Mouse (Mus musculus) liver, embryonic 11.5 days (tissue): ENCODE results near the gene Aebp1. TPM values are rescaled to one million over a fixed set of nuclear protein-coding genes. Genes with fewer than 3 reads are reported as not detected.

ENCODE experiments used
- ATAC-seq: fragments of 200-750 bp; cut with Nextera tagmentation; replicated peaks from 2 replicates; pipeline ENCODE4 v1.8.0; 2017; ENCODE audit warnings: moderate number of reproducible peaks, mild to moderate bottlenecking, moderate TSS enrichment, moderate library complexity; ENCODE audit not compliant: low FRiP score
- DNase-seq: peaks from one replicate; pipeline ENCODE4 v3.0.0-alpha.2; 2017; ENCODE audit warnings: low spot score
- H3K27ac ChIP-seq: fragments of 300-500 bp; sonication (generic); 2 replicates; pipeline ENCODE4 v1.5.1; 2014; ENCODE audit warnings: mild to moderate bottlenecking, low read depth, low read length, control low read depth
- H3K27me3 ChIP-seq: fragments of 300-500 bp; sonication (generic); replicated peaks from 2 replicates; pipeline ENCODE4 v1.6.1; 2014; ENCODE audit warnings: low read length, mixed read lengths; ENCODE audit not compliant: control insufficient read depth, insufficient read depth
- H3K36me3 ChIP-seq: fragments of 300-500 bp; sonication (generic); 2 replicates; pipeline ENCODE4 v1.6.1; 2014; ENCODE audit warnings: mild to moderate bottlenecking, low read length, moderate library complexity, mixed read lengths; ENCODE audit not compliant: control insufficient read depth, insufficient read depth
- H3K4me1 ChIP-seq: fragments of 300-500 bp; sonication (generic); replicated peaks from 2 replicates; pipeline ENCODE4 v1.6.1; 2014; ENCODE audit warnings: low read length, mixed read lengths; ENCODE audit not compliant: control insufficient read depth, insufficient read depth
- H3K4me2 ChIP-seq: fragments of 300-500 bp; sonication (generic); 2 replicates; pipeline ENCODE4 v1.6.1; 2014; ENCODE audit warnings: mild to moderate bottlenecking, control low read depth, moderate library complexity
- H3K4me3 ChIP-seq: fragments of 300-500 bp; sonication (generic); 2 replicates; pipeline ENCODE4 v1.5.1; 2014; ENCODE audit warnings: low read depth, low read length, control low read depth
- H3K9ac ChIP-seq: fragments of 300-500 bp; sonication (generic); 2 replicates; pipeline ENCODE4 v1.6.1; 2014; ENCODE audit warnings: low read depth, low read length, control low read depth
- H3K9me3 ChIP-seq: fragments of 300-500 bp; sonication (generic); 2 replicates; pipeline ENCODE4 v1.6.1; 2016; ENCODE audit warnings: low read length, inconsistent platforms, mixed read lengths; ENCODE audit not compliant: control insufficient read depth
- WGBS: fragments of 180-500 bp; shearing (Covaris S2); extraction: QIAGEN DNeasy Blood & Tissue Kit; methylation state at CpG from one replicate; pipeline ENCODE4 v1.1.7; 2014; 5-methylcytosine and 5-hydroxymethylcytosine counted together
- polyA plus RNA-seq: library from polyadenylated mRNA; unstranded; fragments of >200 nt; fragmentation: Nextera tagmentation; extraction: Ambion mirVana; gene quantifications from 2 replicates; pipeline ENCODE4 v1.2.1, GENCODE M21; 2014

The Aebp1 gene
- polyA plus RNA-seq, 1 experiment from 2014 or later, result 11.3 TPM

DNA sequence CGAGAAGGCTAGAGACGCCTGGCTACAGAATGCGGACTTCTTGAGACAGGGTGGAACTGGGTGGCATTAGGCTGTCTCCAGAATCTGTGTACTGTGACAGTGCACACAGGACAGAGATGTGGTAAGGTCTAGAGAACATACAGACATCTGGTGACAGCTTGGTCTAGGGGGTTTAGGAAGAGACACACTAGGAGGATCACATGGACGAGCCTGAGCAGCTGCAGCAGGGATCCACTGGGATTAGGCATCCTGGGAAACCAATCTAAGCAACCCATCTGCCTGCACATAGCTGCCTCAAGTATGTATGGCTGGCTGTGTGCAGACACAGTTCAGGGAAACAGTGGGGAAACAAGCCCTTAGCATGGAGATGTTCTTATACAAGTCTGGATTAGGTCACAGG lies 52.2 kb downstream of the Aebp1 start:
- Histone ChIP-seq H3K36me3 (no peaks in the 10 kb centered on the region), H3K9me3 (no peaks in the 10 kb centered on the region), H3K4me3 (no peak overlapping the region), H3K4me1 (no peaks in the 10 kb centered on the region), H3K27me3 (0 out of 2 replicates have a peak, but pooled peaks cover 3% of the 10 kb centered on the region), H3K27ac (no peak overlapping the region), H3K9ac (no peak overlapping the region), H3K4me2 (no peak overlapping the region)
- no peak for ATAC-seq
- 76% methylated on average over 4 of the region's 4 CpGs for WGBS
- no peak for DNase-seq

DNA sequence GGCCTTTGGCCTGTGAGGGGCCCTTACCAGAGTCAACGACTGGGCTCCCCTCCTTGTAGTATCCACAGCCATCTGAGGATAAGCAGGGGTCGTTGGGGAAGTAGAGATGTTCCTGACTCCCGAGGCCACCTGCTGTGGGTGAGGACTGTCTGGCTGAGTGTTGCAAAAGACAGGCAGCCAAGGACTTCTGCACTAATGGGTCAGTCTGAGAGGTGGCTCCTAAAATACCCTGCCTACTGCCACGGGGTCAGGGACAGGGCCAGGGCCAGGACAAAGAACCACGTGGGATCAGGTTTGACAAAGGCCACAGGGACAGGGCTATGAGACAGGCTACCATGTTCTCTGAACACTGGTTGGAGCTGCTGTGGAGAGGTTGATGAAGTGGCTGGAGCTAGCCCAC lies 53.2 kb downstream of the Aebp1 start:
- Histone ChIP-seq H3K4me3 (no peak overlapping the region), H3K4me2 (no peak overlapping the region), H3K27me3 (0 out of 2 replicates have a peak, but pooled peaks cover 3% of the 10 kb centered on the region), H3K36me3 (no peaks in the 10 kb centered on the region), H3K4me1 (0 out of 2 replicates have a peak, but pooled peaks cover 1% of the 10 kb centered on the region), H3K27ac (no peak overlapping the region), H3K9ac (no peak overlapping the region), H3K9me3 (no peaks in the 10 kb centered on the region)
- WGBS, result 51% methylated on average over 5 of the region's 5 CpGs
- ATAC-seq, result no peak
- DNase-seq, result no peak

DNA sequence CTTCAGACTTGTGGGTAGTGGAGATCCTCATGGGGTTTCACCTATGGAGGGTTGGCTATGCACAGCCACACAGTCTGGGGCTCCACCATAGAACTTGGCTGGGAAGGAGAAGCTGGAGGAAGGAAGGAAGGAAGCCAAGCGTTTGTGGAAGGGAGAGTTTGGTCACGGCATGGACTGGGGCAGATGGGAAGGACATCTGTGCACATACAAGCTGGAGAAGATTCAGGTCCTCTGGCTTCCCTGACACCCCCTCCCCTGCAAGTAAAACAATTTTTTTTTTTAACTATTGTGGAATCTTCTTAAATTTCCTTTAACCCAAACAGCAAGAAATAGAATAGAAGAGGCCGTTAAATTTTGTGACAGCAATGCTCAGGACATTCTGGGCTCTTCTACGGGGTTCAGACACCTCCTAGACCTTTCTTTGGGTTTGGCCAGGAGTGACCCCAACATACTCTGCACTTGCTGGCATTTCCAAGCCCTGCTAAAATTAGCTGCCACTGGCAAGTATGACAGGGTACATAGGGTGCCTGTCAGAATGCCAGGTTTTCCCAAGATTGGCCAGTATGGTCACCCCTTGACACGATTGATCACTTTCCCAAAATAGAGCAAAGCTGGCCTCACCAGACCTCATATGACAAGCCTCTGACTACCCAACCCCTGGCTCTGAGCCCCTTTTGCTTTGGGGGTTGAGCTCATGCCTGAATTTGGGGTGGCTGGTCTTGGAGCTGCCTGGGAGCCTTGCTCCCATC lies 53.9 kb downstream of the Aebp1 start:
- ATAC-seq, result no peak

DNA sequence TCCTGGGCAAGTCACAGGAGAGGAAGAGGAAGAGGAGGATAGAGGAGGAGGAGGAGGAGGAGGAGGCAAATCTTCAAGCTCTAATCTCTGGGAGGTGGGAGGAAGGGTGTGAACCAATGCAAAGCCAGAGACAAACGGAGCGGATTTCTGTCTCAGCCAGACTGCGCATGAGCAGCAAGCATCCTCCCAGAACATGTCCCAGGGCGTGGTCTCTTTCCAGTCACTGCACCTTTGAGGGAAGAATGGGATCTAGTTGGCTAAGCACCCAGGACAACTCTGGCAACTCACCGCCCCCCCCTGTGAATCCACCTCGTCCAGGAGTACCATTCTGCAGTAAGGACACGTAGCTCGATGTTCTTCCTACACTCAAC lies 54.4 kb downstream of the Aebp1 start:
- Histone ChIP-seq H3K9ac (no peak overlapping the region), H3K27me3 (0 out of 2 replicates have a peak, but pooled peaks cover 3% of the 10 kb centered on the region), H3K27ac (no peak overlapping the region), H3K36me3 (no peaks in the 10 kb centered on the region), H3K4me3 (no peak overlapping the region), H3K4me1 (peaks cover 5% of the 10 kb centered on the region; the same call in 1 of the 2 replicates), H3K4me2 (no peak overlapping the region), H3K9me3 (no peaks in the 10 kb centered on the region)
- ATAC-seq (no peak), DNase-seq (no peak)
- 58% methylated on average over 8 of the region's 8 CpGs for WGBS

More for the DNA sequence above, 53.9 kb downstream of the Aebp1 start:
- H3K27me3 ChIP-seq, result 0 out of 2 replicates have a peak, but pooled peaks cover 3% of the 10 kb centered on the region
- peaks cover 4% of the 10 kb centered on the region; the same call in 1 of the 2 replicates for H3K4me1 ChIP-seq
- no peaks in the 10 kb centered on the region for H3K9me3 ChIP-seq
- 58% methylated on average over 5 of the region's 5 CpGs for WGBS
- no peak for DNase-seq
- no peak overlapping the region for H3K27ac ChIP-seq
- H3K36me3 ChIP-seq, result no peaks in the 10 kb centered on the region
- H3K9ac ChIP-seq, result no peak overlapping the region
- no peak overlapping the region for H3K4me2 ChIP-seq
- no peak overlapping the region for H3K4me3 ChIP-seq

DNA sequence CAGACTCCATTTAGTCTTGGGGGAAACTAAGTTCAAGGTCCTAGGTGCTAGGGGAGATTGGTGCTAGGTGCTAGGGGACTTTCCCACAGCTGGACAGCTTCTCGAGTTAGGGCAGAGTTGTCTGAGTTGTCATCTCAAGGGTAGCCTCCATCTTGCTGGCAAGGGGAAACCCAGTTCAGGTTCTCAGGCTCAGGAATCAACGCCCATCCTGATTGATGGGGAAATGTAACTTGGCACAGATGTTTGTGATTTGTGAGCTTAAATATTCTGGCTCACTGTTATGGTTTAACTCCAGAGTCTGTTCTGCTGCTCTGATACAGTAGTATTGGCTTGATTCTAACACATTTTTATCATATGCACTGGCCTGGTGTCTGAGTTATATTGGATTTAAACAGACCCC lies 56.4 kb downstream of the Aebp1 start:
- H3K36me3 ChIP-seq, result no peaks in the 10 kb centered on the region
- no peak overlapping the region for H3K9ac ChIP-seq
- no peaks in the 10 kb centered on the region for H3K9me3 ChIP-seq
- 59% methylated on average over 2 of the region's 2 CpGs for WGBS
- H3K4me3 ChIP-seq, result no peak overlapping the region
- no peak overlapping the region for H3K27ac ChIP-seq
- H3K27me3 ChIP-seq, result 0 out of 2 replicates have a peak, but pooled peaks cover 3% of the 10 kb centered on the region
- no peak overlapping the region for H3K4me2 ChIP-seq
- no peak for ATAC-seq
- no peak for DNase-seq
- H3K4me1 ChIP-seq, result peaks cover 5% of the 10 kb centered on the region; the same call in 1 of the 2 replicates

DNA sequence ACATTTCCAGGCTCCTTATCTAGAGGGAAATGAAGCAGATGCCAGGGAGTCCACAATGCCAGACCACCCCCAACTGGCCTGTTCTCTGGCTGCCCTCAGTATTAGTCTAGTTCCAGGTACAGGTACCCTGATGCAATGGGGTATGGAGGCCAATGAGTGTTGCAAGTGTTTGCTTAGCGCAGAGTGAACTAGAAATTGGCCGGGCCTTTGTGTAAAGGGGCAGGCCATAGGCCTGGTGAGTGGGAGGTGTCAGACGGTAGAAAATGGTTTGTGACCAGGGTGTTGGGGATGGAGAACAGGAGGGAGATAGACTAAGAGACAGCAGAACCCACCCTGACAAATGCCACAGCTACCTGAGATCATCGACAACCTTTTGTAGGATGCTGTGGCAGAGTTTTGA lies 57.9 kb downstream of the Aebp1 start:
- 73% methylated on average over 4 of the region's 4 CpGs for WGBS
- no peak for DNase-seq
- Histone ChIP-seq H3K4me2 (no peak overlapping the region), H3K4me3 (no peak overlapping the region), H3K27ac (no peak overlapping the region), H3K27me3 (0 out of 2 replicates have a peak, but pooled peaks cover 3% of the 10 kb centered on the region), H3K4me1 (peaks cover 5% of the 10 kb centered on the region; the same call in 1 of the 2 replicates), H3K36me3 (no peaks in the 10 kb centered on the region), H3K9ac (no peak overlapping the region), H3K9me3 (no peaks in the 10 kb centered on the region)
- peak; percentile 23; the same call in 1 of the 2 replicates for ATAC-seq

DNA sequence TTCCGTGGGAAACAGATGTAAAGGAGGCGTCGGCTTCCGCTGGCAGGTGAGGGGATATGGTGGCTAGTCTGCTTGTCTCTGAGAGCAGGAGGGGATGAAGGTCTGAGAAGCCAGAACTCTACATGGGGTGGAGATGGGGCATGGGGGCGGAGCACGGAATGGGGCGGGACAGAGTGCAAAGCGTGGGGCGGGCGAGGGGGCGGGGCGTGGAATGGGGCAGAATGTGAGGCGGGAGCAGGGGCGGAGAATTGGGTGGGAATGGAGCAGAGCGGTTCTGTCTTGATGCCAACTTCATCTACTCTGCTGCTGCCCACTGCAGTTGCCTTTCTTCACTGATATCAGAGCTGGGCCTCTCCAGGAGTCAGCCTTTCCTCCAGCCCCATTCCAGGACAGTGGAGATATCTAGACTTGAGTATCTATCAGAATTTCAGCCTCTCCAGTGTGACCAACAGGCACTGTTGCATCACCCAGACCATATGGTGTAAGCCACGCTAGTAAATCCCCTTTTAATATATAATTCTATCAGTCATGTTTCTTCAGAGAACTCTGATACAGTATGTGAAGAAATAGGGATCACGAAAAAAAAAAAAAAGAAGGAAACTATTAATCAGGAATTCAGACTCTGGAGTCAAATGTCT lies 58.7 kb downstream of the Aebp1 start:
- H3K4me1 ChIP-seq, result peaks cover 5% of the 10 kb centered on the region; the same call in 1 of the 2 replicates
- 33% methylated on average over 17 of the region's 17 CpGs for WGBS
- no peak overlapping the region for H3K4me3 ChIP-seq
- DNase-seq (no peak), ATAC-seq (peak; percentile 58)
- H3K9me3 ChIP-seq, result no peaks in the 10 kb centered on the region
- no peak overlapping the region for H3K27ac ChIP-seq
- H3K36me3 ChIP-seq, result no peaks in the 10 kb centered on the region
- H3K9ac ChIP-seq, result no peak overlapping the region
- H3K4me2 ChIP-seq, result no peak overlapping the region
- H3K27me3 ChIP-seq, result no peaks in the 10 kb centered on the region
